Mouse (Mus musculus): ENCODE measurements around the gene Sdhaf1. TPM values are rescaled to one million over a fixed set of nuclear protein-coding genes. Genes with fewer than 3 reads are reported as not detected.

Sdhaf1 gene
- total RNA-seq, 1 experiment from 2014 or later: 14.1 TPM

GRCm38 (mm10) chr7:30293795-30294194 lies 29.9 kb downstream of the Sdhaf1 start:
- no peak for DNase-seq

- peak; percentile 67 for DNase-seq
Observed at GRCm38 (mm10) chr7:30291215-30292131, 32.2 kb downstream of the Sdhaf1 start, which contains the start of gene Clip3. Clip3 (plus strand) TSS chr7:30291728.

DNA sequence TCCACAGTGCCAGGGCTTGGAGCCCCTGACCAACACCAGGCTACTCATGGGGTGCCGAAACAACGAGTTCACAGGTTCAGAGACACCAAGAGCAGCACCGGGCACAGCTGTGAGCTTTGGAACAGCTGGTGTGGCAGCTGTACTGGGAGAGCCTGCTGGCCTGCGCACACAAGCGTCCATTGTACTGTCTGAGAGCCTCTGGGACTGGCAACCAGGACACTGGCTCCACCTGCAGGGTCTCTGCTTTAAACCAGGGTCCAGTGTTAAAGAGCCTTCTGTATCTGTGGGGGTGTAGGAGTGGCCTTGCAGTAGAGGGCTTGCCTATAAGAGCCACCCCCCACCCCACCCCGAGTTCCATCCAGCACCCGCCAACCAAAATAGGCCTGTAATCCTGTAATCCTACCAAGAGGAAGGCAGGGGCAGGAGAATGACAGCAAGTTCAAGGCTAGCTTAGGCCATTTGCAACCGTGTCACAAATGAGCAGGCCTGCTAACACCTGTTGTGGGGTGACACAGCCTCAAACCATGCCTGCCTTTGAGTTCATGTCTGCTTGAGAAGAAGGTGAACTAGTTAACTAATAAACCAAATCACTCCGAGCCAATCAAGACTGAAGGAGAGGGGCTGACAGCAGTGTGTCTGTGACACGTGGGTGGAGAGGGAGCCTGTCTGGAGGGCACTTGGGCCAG lies 33.8 kb downstream of the Sdhaf1 start:
- DNase-seq: no peak

- no peak for DNase-seq
Observed at GRCm38 (mm10) chr7:30289071-30289713, 34.5 kb downstream of the Sdhaf1 start.

- no peak for DNase-seq
Observed at GRCm38 (mm10) chr7:30288046-30288445, 35.6 kb downstream of the Sdhaf1 start.

DNA sequence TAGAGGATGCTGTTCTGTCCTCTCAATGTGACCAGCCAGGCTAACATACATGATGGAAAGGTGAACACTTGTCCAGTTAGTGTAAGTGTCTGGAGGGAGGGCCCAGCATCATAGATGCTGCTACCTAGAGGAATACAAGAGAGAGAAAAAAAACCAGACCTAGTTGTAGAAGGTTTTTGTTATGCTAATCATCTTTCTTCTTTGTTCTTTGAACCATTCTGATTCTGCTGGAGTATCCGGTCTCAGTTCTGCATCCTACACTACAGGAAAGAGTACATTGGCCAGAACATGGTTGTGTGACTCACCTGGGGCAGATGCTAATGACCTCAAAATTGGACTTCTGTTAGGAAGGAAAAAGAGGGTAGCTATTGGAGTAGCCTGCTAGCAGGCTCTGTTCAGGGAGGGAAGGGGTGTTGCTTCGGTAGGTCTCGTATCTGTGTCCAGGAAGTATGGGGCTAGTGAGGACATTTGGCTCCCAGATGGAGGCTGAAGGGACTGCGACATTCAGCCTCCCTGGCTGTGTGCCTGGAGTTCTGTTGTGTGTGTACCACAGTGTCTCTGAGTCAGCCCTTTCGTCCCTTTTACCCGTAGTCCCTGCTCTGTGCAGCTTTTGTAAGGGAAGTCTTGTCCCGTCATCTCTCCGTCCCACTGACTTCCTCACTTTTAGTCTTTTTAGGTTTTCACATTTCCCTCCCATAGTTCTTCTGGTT lies 36.8 kb downstream of the Sdhaf1 start:
- peak; percentile 52 for DNase-seq

DNA sequence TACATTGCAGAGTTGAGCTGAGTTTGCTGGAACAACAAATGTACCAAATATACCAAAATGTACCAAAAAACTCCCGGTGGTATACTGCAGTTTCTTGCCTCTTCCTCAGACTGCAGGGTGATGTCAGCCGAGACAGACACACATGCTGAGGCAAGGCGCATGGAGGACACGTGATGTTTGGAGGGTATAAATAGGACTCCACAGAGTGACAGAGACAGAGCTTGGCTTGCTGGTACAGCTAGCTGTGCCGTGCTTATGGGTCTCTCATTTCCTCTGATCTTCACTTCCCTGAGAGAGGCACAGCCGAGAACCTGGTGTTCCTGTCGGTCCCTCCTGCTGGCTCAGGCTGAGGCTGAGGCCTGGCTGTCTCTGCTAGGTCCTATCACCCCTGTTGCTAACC lies 41.0 kb downstream of the Sdhaf1 start:
- no peak for DNase-seq

GRCm38 (mm10) chr7:30281522-30281921 lies 42.2 kb downstream of the Sdhaf1 start:
- DNase-seq: no peak

- DNase-seq: peak; percentile 78
Observed at GRCm38 (mm10) chr7:30280670-30281138, 43.0 kb downstream of the Sdhaf1 start.

- peak; percentile 90 for DNase-seq
Observed at GRCm38 (mm10) chr7:30279951-30280669, 43.6 kb downstream of the Sdhaf1 start, which contains the start of the genes Thap8 and Wdr62. Thap8 (plus strand) TSS chr7:30280094. Wdr62 (minus strand) TSS chr7:30280419.

DNA sequence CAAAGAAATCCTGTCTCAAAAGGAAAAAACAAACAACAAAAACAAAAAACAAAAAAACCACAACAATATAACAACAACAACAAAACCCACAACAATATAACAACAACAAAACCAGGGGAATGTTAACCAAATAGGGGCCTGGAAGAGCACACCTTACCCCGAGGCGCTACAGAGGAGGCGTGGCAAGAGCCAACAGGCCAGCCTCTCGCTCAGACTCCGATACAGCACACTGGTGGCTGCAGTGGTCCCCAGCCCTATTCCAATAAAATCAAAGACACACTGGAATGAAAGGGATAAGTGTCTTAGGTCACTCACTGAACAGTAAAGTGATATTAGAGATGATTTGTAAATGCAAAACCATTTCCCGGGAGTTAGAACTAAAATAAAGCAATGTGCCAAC lies 44.2 kb downstream of the Sdhaf1 start:
- no peak for DNase-seq

DNA sequence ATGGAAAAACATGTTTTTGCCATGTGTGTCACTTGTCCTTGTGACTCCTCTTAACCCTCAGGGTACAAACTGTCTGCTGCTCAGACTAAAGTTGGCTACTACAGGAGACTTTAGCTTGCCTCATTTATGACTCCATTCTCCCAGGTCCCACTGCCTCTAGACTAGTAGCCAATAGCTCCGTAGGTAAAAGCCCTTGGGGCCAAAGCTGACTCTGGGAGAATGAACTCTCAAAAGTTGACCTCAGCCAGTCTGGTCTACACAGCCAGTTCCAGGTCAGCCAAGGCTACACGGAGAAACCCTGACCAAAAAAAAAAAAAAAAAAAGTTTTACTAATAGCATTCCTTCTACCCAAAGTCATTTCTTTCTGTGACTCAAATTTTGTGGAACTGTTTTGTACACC lies 44.8 kb downstream of the Sdhaf1 start:
- DNase-seq: no peak

DNA sequence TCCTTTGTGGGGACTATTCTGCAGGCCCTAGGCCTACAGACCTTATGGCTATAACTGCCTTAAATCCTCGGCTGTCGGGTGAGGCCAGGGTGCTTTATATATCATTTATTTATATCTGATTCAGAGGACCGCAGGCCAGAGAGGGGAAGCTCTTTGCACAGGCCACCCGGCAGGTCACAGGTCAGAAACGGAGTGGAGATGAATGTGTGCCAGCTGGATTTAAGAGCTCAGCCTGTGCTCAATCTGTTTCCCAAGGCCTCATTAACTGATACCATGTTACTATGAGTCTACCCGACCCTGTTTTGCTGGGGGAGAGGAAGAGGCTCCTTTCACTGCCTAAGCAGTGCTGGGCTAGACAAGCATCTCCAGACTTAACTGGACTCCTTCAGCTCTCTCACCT lies 49.3 kb downstream of the Sdhaf1 start:
- DNase-seq: no peak

Other genes with a start within 250 kb of the Sdhaf1 start
- not detected in 2 replicates for gene Gm26920, start 233.5 kb downstream of the Sdhaf1 start, total RNA-seq (2021)
- 3.1 and 4.2 TPM in 2 replicates for gene Zfp566, start 233.4 kb downstream of the Sdhaf1 start, total RNA-seq (2021)
- 48.8 TPM in 2 replicates for gene Zfp260, start 229.1 kb downstream of the Sdhaf1 start, total RNA-seq (2021)
- 3.6 and 4.9 TPM in 2 replicates for gene Zfp382, start 202.0 kb downstream of the Sdhaf1 start, total RNA-seq (2021)
- 45.3 and 50.2 TPM in 2 replicates for gene Zfp146, start 154.1 kb downstream of the Sdhaf1 start, total RNA-seq (2021)
- 288 and 306 TPM in 2 replicates for gene Cox7a1, start 139.8 kb downstream of the Sdhaf1 start, total RNA-seq (2021)
- gene Capns1, start 125.1 kb downstream of the Sdhaf1 start, total RNA-seq (2021): 624 and 670 TPM in 2 replicates
- gene Polr2i, start 91.9 kb downstream of the Sdhaf1 start, total RNA-seq (2021): 63.2 and 71.6 TPM in 2 replicates
- gene Tbcb, start 91.6 kb downstream of the Sdhaf1 start, total RNA-seq (2021): 77.0 and 86.6 TPM in 2 replicates
- gene Ovol3, start 88.2 kb downstream of the Sdhaf1 start, total RNA-seq (2021): not detected in 2 replicates
- gene Thap8, start 43.8 kb downstream of the Sdhaf1 start, total RNA-seq (2021): 1.2 TPM in 1 of 2 replicates, not detected in the other
- 7.2 and 8.4 TPM in 2 replicates for gene Wdr62, start 43.5 kb downstream of the Sdhaf1 start, total RNA-seq (2021)
- 21.1 and 29.5 TPM in 2 replicates for gene Clip3, start 32.2 kb downstream of the Sdhaf1 start, total RNA-seq (2021)
- gene Alkbh6, start 15.2 kb downstream of the Sdhaf1 start, total RNA-seq (2021): 51.6 and 59.2 TPM in 2 replicates
- gene Syne4, start 9.1 kb downstream of the Sdhaf1 start, total RNA-seq (2021): 29.0 and 41.3 TPM in 2 replicates
- gene E130208F15Rik, start 2.2 kb downstream of the Sdhaf1 start, total RNA-seq (2021): 1.5 and 2.0 TPM in 2 replicates
- gene Lrfn3, start 38.9 kb upstream of the Sdhaf1 start, total RNA-seq (2021): 16.6 and 19.4 TPM in 2 replicates
- gene Tyrobp, start 89.9 kb upstream of the Sdhaf1 start, total RNA-seq (2021): 14.9 and 15.0 TPM in 2 replicates
- 2.6 TPM in 1 of 2 replicates, not detected in the other for gene Hcst, start 96.0 kb upstream of the Sdhaf1 start, total RNA-seq (2021)
- gene Nfkbid, start 97.8 kb upstream of the Sdhaf1 start, total RNA-seq (2021): 1.2 and 2.1 TPM in 2 replicates
- 19.6 and 29.9 TPM in 2 replicates for gene Aplp1, start 121.6 kb upstream of the Sdhaf1 start, total RNA-seq (2021)
- gene Kirrel2, start 133.8 kb upstream of the Sdhaf1 start, total RNA-seq (2021): not detected in 2 replicates
- gene Nphs1, start 134.4 kb upstream of the Sdhaf1 start, total RNA-seq (2021): not detected in 2 replicates
- gene Prodh2, start 169.7 kb upstream of the Sdhaf1 start, total RNA-seq (2021): 1.6 TPM in 1 of 2 replicates, not detected in the other
- gene Arhgap33, start 211.2 kb upstream of the Sdhaf1 start, total RNA-seq (2021): 5.6 and 7.4 TPM in 2 replicates
- 30.2 and 33.5 TPM in 2 replicates for gene Hspb6, start 228.3 kb upstream of the Sdhaf1 start, total RNA-seq (2021)
- 14.8 TPM in 2 replicates for gene Proser3, start 228.4 kb upstream of the Sdhaf1 start, total RNA-seq (2021)
- gene Lin37, start 235.9 kb upstream of the Sdhaf1 start, total RNA-seq (2021): 56.9 and 67.6 TPM in 2 replicates
- gene U2af1l4, start 239.4 kb upstream of the Sdhaf1 start, total RNA-seq (2021): 71.9 and 81.8 TPM in 2 replicates
- 6.3 and 8.0 TPM in 2 replicates for gene Gm49396, start 239.4 kb upstream of the Sdhaf1 start, total RNA-seq (2021)
- gene Psenen, start 239.7 kb upstream of the Sdhaf1 start, total RNA-seq (2021): 148 and 160 TPM in 2 replicates
- gene Igflr1, start 241.5 kb upstream of the Sdhaf1 start, total RNA-seq (2021): 4.4 and 6.7 TPM in 2 replicates